Mouse (Mus musculus) ES-Bruce4 (cell line): ENCODE measurements around the gene Stk39.

Source experiments
- CTCF ChIP-seq: IDR thresholded peaks from one replicate; pipeline ENCODE4 v1.8.1; 2011; ENCODE audit warnings: low read depth, low read length
- EP300 ChIP-seq: IDR thresholded peaks from 2 replicates; pipeline ENCODE4 v1.6.1; 2011; ENCODE audit warnings: low read depth, low read length; ENCODE audit not compliant: insufficient read depth
- POLR2A ChIP-seq: IDR thresholded peaks from one replicate; pipeline ENCODE4 v1.8.1; 2011; ENCODE audit warnings: low read length; ENCODE audit not compliant: insufficient read depth

DNA sequence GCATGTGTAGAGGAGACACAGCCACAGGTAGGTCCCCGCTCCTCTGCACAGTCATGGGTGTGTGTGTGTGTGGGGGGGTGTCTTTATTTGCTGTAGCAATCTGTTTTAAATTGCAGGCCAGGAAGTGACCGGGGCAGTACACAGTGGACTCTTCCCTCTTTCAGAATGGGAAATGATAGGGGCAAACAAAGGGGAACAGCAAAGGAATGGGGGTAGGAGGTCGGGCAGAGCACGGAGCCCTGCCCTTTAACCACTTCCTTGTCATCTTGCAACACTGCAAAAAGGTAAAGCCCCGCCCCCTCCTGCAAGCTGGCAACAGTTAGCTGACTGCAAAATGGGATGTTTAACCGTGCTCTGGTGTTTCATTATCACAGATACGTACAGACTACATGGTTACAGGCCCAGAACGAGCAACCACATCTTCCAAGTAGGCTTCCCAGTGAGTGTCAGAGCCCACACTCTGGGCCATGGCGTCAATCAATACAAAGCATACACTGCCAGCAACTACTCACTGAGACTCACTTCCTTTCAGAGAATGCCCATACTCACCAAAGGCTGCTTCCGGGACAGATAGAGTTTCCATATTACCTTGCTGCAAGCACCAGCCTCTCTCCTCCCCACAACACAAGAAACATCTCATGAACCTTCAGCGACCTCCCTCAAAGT is 89.5 kb downstream of the Stk39 start:
- no peak for TF ChIP-seq CTCF
- no peak for TF ChIP-seq POLR2A
- TF ChIP-seq EP300 = no peak
